Mouse (Mus musculus) layer of hippocampus, adult 2 months (tissue): ENCODE data around the gene Olfr215. TPM values are rescaled to one million over a fixed set of nuclear protein-coding genes. Genes with fewer than 3 reads are reported as not detected.
A peak's percentile ranks its signal among the peaks of the same experiment; 100 is the strongest.
"Not testable (repeated sequence)": the region's sequence is repeated elsewhere in the genome, so short reads cannot be mapped to it uniquely, and the experiment has no call there.

ENCODE experiments used
- DNase-seq, 2 experiments: peaks; one replicate each; pipeline ENCODE4 v3.0.0; 2022; ENCODE audit warnings: low spot score in 2 of 2
- H3K27ac ChIP-seq: fragments of 200-600 bp; 2 replicates; pipeline ENCODE4 v1.8.1; 2022
- H3K4me3 ChIP-seq: fragments of 200-600 bp; 2 replicates; pipeline ENCODE4 v1.8.1; 2022; ENCODE audit warnings: mild to moderate bottlenecking
- CTCF ChIP-seq: fragments of 200-600 bp; conservative IDR thresholded peaks from 2 replicates; pipeline ENCODE4 v1.8.1; 2022; ENCODE audit warnings: antibody characterized with exemption, mild to moderate bottlenecking, moderate library complexity
- long read RNA-seq, 2 experiments: library from polyadenylated mRNA; stranded (forward); transcript quantifications; one replicate each; pipeline ENCODE4 v2.0.0; 2021; ENCODE audit warnings: borderline mapping rate in 2 of 2
- total RNA-seq, 2 experiments: library from RNA; stranded (reverse); gene quantifications; 2 replicates each; pipeline ENCODE4 v1.2.3; 2021

Gene Olfr215
- total RNA-seq = not detected
- long read RNA-seq, experiment 1 = 0 reads
- long read RNA-seq, experiment 2 = 0 reads

GRCm38 (mm10) chr6:116584095-116584494, at the start of gene Olfr215:
Gene Olfr215, minus strand, starts transcription at chr6:116584195.
- no peak within 1 kb of the TSS for H3K4me3 ChIP-seq
- DNase-seq = no peak

GRCm38 (mm10) chr6:116632129-116632528, 48.1 kb upstream of the Olfr215 start:
- DNase-seq = peak; percentile 49 to 66
- Histone ChIP-seq H3K27ac (no peak overlapping the region), H3K4me3 (no peak overlapping the region)
- TF ChIP-seq CTCF = peak; percentile 88

More at GRCm38 (mm10) chr6:116584095-116584494, at the start of gene Olfr215:
- no peak within 1 kb of the TSS for H3K27ac ChIP-seq
- no peak for TF ChIP-seq CTCF

DNA sequence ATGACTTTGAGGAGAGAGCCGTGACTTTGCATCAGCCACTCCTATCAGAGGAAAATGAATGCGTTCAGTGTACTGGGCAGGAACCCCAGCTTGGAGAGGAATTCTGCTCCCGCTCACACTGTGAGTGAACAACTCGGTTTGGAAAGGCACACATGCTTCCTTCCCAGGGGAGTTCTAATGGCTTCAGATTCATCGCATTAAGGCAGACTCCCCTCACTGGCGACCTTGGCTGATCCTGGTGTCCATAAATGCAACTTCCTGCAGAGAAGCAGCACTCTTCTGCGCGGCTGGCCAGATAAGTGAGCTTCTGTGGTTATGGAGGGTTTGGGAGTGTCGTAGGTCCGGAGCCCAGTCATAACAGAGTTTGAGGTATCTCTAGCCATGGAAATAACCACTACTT, 45.8 kb upstream of the Olfr215 start:
- DNase-seq = no peak
- Histone ChIP-seq H3K4me3 (no peak overlapping the region), H3K27ac (no peak overlapping the region)
- no peak for TF ChIP-seq CTCF

- Histone ChIP-seq H3K4me3 (peak within 1 kb of the TSS; percentile 84), H3K27ac (peak within 1 kb of the TSS; percentile 95)
- DNase-seq = peak; percentile 31 to 48
- TF ChIP-seq CTCF = no peak
Measured at GRCm38 (mm10) chr6:116628539-116629171, 44.7 kb upstream of the Olfr215 start, which contains the start of gene Zfp422. Gene Zfp422, minus strand, starts transcription at chr6:116628999.

GRCm38 (mm10) chr6:116628095-116628494, 44.1 kb upstream of the Olfr215 start:
- Histone ChIP-seq H3K27ac (peak overlapping the region; percentile 95), H3K4me3 (peak overlapping the region; percentile 84)
- DNase-seq = no peak
- no peak for TF ChIP-seq CTCF

DNA sequence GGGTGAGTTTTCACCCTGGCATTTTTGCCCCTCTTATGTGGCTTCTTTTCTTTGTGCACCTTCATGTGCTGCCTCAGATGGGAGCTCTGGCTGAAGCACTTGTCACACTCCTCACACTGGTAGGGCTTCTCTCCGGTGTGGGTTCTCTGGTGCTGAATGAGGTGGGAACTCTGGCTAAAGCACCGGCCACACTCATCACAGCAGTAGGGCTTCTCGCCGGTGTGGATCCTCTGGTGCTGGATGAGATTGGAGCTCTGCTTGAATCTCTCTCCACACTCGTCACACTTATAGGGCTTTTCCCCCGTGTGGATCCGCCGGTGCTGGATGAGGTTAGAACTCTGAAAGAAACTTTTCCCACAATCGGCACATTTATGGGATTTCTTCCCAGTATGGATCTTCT, 42.4 kb upstream of the Olfr215 start:
- not testable (repeated sequence) for DNase-seq, H3K27ac ChIP-seq, H3K4me3 ChIP-seq

- DNase-seq = no peak
- Histone ChIP-seq H3K27ac (no peak overlapping the region), H3K4me3 (no peak overlapping the region)
- no peak for TF ChIP-seq CTCF
Measured at GRCm38 (mm10) chr6:116621318-116622023, 37.5 kb upstream of the Olfr215 start.

- peak; percentile 48 for TF ChIP-seq CTCF
- H3K27ac ChIP-seq = no peak overlapping the region
- DNase-seq = no peak
- H3K4me3 ChIP-seq = no peak overlapping the region
Measured at GRCm38 (mm10) chr6:116618073-116618472, 34.1 kb upstream of the Olfr215 start.

DNA sequence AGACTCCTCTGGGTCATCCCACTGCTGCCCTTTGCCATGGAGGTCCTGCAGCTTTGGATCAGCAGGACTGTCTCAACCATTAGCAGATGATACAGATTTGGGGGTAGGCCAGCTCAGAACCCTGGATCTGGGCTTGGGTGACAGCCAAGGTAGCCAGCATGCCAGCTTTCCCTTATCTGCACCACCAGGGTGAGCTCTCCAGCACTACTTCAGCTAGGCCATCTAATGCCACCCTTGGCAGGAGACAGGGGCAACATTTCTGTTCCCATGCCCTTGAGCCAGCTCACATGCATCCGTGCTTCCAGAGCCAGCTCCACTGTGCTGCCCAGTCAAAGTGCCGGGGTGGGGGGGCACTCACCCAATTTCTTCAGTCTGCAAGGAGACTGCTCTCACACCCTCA, 31.7 kb upstream of the Olfr215 start:
- no peak for DNase-seq
- no peak for TF ChIP-seq CTCF
- Histone ChIP-seq H3K4me3 (no peak overlapping the region), H3K27ac (no peak overlapping the region)

GRCm38 (mm10) chr6:116607230-116607629, 23.2 kb upstream of the Olfr215 start:
- TF ChIP-seq CTCF = peak; percentile 57
- DNase-seq = no peak
- Histone ChIP-seq H3K4me3 (no peak overlapping the region), H3K27ac (no peak overlapping the region)

- DNase-seq, H3K27ac ChIP-seq, H3K4me3 ChIP-seq: not testable (repeated sequence)
Measured at GRCm38 (mm10) chr6:116600969-116601368, 17.0 kb upstream of the Olfr215 start.

DNA sequence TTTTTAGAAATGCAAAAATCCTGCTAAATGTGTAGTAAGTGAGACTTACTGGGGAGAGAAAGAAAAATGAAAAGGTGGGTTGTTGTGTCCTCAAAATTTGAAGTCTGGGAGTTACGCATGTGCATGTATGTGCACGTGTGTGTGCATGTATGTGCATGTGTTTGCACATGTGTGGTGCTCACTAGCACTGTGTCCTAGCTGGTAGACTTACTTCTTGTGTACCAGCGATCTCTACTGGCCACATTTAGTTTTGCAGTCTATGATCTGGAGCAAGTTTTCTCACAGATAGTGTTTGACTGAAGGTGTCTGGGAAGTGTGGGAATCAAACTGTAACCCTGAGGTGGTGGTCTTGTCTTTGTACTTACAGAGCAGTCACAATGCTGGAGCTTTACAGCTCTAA, 14.2 kb downstream of the Olfr215 start:
- DNase-seq = peak; percentile 7 to 38
- TF ChIP-seq CTCF = peak; percentile 75
- Histone ChIP-seq H3K4me3 (no peak overlapping the region), H3K27ac (no peak overlapping the region)

GRCm38 (mm10) chr6:116554952-116555351, 29.0 kb downstream of the Olfr215 start:
- H3K27ac ChIP-seq = no peak overlapping the region
- TF ChIP-seq CTCF = no peak
- DNase-seq = no peak
- H3K4me3 ChIP-seq = no peak overlapping the region

GRCm38 (mm10) chr6:116553935-116554334, 30.1 kb downstream of the Olfr215 start, which contains the start of gene Olfr214:
Gene Olfr214, plus strand, starts transcription at chr6:116554235.
- no peak for TF ChIP-seq CTCF
- no peak for DNase-seq

GRCm38 (mm10) chr6:116550841-116551240, 33.2 kb downstream of the Olfr215 start, which contains the start of gene Gm5580:
Gene Gm5580, plus strand, starts transcription at chr6:116551141.
- H3K27ac ChIP-seq, DNase-seq, H3K4me3 ChIP-seq: not testable (repeated sequence)

More at GRCm38 (mm10) chr6:116553935-116554334, 30.1 kb downstream of the Olfr215 start, which contains the start of gene Olfr214:
- H3K4me3 ChIP-seq = no peak within 1 kb of the TSS
- H3K27ac ChIP-seq = no peak within 1 kb of the TSS
